Mouse (Mus musculus): Measurements from ENCODE around the gene H2-M10.3. TPM values are rescaled to one million over a fixed set of nuclear protein-coding genes. Genes with fewer than 3 reads are reported as not detected.
"Not testable (repeated sequence)": the region's sequence is repeated elsewhere in the genome, so short reads cannot be mapped to it uniquely, and the experiment has no call there.

H2-M10.3 gene
- total RNA-seq (2021) = not detected
- long read RNA-seq, experiment 1 = 0 reads
- long read RNA-seq, experiment 2 = 0 reads

DNA sequence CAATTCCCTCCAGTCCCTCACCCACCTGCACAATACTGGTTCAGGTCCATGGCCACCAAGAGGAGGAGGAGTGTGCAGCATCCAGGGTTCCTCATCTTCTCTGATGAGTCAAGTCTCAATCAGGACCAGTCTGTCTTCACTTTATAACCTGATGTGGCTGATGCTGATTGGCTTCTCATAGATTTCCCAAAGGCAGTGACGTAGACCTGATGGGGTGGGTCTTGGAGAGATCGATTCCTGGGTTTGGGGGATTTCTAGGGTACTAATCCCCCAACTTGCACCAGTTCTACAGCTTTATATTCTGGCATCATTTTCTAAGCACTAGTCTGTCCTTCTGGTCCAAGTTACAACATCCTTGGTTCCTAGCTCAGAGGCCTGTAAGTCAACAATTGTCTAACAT, at the start of gene H2-M10.3:
TSS of gene H2-M10.3 (minus strand) at position 101 of the 400 bp plus-strand sequence.
- not testable (repeated sequence) for DNase-seq

DNA sequence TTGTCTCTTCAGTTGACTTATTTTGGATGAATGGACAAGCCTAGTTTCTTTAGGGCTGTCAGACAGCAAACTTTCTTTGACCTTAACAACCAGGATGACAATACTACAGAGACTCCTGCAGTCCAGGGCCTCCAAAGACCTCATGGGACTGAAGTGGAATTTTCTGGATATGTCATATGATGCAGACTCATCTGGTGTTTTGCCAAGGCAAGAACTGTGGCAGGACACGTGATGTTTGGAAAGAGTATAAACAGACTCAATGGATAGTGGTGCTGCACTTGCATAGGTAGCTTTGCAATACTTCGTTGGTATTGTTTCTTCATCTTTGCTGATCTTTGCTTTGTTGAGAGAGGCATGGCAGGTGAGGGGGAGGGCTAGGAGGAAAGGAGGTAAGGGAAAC, 49.2 kb upstream of the H2-M10.3 start:
- no peak for DNase-seq

DNA sequence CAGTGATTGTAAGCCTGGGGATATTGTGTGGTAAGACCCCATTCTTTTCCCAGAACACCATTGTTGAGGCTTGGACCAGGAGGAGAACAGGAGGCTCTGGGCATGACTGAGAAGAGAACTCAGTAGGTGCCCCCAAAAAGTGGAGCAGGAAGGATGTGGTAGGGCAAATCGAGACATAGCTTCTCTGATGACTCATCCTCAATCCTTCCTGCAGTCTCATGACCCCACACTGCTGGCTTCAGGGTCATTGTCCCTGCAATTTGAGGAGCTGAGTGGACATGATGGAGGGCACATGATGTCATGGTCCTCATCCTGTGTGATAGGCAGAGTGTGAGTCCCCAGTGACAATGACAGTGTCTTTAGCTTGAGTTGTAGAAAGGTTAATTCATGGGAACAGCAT, 47.2 kb upstream of the H2-M10.3 start:
- DNase-seq = no peak

DNA sequence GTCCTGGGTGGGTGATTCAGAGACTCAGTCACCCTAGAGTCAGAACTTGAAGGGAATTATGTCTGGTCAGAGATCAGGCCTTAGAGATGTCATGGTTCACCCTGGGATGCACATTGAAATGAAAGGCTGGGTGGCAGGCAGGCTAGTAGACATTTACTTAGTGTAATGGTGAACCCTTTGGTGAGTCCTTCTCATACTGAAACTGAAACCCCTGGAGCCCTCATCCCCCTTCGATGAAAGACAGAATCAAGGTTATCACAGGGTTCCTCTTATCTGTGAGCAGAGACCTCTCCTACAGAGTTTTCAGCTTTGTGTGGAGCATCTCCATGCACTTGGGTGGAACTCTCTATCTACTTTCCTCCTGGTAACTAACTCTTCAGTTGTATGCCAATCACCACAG, 46.1 kb upstream of the H2-M10.3 start:
- DNase-seq = no peak

DNA sequence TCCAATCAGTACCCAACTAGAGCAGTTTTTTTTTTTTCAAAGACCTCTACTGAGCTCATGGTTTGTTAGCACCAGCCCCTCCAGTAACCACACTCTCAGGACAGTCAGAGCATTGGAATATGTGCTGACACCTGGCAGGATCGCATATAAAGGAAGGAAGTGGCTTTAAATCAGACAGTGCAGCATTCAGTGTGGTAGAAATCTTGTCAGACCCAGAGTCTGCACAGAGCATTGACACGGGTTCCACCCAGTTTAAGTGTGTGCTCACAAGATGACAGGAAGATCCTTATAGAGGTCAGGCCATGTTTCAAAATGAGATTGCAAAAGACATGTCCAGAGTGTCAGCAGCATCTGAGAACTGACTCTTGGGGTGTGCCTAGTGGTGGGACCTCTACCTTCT, 21.7 kb upstream of the H2-M10.3 start:
- DNase-seq = no peak

DNA sequence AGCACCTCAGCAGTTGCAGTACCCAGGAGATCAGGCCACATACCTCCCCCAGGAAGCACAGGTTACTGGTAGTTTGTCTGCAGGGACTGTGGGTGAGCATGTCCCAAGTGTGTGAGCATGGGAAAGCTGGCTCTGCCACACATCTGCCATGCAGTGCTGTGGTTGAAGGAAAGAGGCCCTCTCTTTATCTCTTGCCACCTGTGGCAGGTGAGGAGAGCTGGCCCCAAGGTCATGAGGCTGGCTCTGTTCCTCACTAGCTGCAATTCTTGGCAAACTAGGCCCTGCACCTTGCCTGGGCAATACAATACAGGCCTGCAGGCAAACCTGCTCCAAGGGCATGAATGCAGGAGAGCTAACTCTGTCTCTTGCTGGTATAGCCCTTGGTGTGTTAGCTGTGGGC, 5.8 kb downstream of the H2-M10.3 start:
- DNase-seq = not testable (repeated sequence)

DNA sequence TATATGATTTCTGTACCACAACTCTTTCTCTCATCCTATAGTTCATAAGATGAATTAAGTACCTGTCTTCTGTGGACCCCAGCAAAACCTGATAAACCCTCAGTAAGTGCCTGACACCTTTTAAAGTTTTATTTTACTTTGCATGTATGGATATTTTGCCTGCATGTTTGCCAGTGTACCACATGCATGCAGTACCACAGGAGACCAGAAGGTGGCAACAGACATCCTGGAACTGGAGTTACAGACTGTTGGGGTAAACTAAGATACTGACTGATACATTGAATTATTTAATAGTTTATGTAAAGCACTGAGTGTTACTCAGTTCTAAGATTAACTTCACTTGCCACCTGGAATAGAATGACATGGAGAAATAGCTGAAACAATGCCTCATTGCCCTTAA, 10.7 kb downstream of the H2-M10.3 start:
- DNase-seq = not testable (repeated sequence)

DNA sequence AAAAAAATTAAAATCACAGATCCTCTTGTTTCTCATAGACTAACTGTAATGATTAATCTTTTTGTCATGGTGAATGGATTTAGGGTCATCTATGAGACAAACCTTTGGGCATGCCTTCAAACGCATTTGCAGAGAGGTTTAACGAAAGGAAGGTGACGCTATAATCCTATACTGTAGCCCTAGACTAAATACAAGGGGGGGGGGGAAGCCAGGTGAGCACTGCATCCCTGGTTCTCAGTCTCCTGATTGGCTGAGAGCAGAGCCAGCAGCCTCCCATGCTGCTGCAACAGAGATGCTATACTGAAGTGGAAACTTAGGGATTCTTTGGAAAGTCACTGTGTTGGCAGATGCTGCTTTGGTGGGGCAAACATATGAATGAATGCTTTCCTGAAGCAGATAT, 12.5 kb downstream of the H2-M10.3 start:
- DNase-seq = no peak

DNA sequence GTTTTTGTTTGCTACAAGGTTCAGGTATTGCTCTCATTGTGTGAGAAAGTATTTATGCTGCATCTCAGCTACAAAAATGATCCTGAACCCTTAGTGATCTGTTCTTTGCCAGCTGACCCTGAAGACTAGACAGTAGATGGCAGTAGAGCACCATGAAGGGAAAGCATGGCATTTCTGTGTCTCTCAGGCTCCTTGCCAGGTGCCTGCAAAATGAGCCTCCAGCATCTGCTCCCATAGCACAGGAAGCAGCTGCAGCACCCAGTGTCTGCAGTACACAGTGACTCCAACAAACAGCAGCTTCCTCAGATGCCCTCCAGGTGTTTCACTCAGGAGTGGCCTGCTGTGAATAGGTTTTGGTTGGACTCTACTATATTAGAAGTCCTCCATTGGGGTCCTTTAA, 12.9 kb downstream of the H2-M10.3 start:
- DNase-seq = peak; percentile 45

DNA sequence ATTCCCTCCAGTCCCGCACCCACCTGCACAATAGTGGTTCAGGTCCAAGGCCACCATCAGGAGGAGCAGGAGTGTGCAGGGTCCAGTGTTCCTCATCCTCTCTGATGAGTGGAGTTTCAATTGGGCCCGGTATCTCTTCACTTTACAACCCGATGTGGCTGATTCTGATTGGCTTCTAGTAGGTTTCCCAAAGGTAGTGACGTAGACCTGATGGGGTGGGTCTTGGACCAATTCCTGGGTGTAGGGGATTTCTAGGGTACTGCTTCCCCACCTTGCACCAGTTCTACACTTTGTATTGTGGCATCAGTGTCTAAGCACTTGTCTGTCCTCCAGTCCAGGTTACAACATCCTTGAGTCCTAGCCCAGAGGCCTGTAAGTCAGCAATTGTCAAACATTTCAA, 42.2 kb downstream of the H2-M10.3 start, which contains the start of gene H2-M10.1:
TSS of gene H2-M10.1 (minus strand) at position 101 of the 400 bp plus-strand sequence.
- no peak for DNase-seq

DNA sequence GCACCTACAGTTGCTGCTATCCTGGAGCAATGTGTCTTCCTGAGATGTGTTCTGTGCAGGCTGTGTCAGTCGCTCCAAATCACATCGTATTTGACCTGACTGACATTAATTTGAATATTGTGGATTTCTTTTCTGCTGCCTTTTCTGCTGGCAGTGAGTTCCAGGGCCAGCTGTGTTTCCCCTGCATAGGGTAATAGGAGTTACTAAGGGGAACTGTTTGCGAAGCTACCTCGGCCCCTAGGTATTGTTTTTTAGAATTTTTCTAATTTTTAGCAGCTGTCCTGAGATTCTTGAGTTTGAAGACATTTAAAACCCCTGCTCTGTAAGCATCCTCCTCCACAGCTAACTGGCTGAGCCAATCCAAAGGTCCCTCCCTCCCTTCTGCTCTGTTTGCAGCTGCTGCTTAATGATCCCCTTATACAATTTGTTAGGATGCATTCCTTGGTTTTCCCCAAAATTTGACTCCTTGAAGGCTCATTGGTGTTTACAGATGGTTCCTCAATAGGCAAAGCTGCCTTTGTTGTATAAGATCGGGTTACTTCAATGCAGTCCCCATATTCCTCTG, 52.4 kb downstream of the H2-M10.3 start:
- DNase-seq = no peak

DNA sequence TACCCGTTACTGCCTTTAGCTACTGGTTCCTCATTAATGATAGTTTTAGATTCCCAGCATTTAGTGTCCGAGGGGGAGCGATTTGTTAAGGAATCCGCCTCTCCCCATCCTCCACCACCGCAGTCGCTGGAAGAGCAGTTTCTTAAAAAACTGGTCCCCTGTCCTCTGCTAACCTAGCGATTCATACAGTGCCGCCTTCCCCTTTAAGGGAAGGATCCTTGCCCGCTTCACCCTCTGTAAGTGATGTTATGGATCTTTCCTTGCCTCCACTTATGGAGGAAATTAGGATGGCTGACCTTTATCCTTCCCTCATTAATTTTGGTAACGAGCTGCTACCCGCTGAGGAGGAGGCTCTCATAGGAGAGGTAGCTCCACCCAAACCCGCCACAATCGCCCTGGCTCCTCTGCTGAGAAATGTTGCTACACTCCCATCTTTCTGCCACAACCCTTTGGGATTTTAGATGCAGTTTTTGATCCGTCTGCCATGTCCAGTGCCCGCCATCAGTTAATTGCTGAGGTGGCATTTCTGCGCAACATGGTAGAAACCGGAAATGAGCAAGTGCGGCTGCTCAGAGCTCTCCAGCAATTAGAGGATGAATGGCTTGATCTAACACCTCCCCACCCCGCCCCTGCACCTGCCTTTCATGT, 53.1 kb downstream of the H2-M10.3 start:
- DNase-seq = no peak

Other genes with a start within 250 kb of the H2-M10.3 start
- not detected for gene Gm19684, start 246.7 kb downstream of the H2-M10.3 start, total RNA-seq (2021)
- not detected for gene Gm7030, start 239.0 kb downstream of the H2-M10.3 start, total RNA-seq (2021)
- not detected for gene Gm8909, start 199.9 kb downstream of the H2-M10.3 start, total RNA-seq (2021)
- gene H2-T3, start 178.1 kb downstream of the H2-M10.3 start, total RNA-seq (2021) = not detected
- 10 to 100 TPM; 30.3 to 35.9 TPM for gene Rpp21, start 110.3 kb downstream of the H2-M10.3 start, total RNA-seq (2021)
- 1 to 10 TPM; 5.0 to 5.6 TPM for gene Trim39, start 96.2 kb downstream of the H2-M10.3 start, total RNA-seq (2021)
- not detected for gene H2-M10.2, start 81.9 kb downstream of the H2-M10.3 start, total RNA-seq (2021)
- not detected for gene H2-M10.1, start 42.3 kb downstream of the H2-M10.3 start, total RNA-seq (2021)
- not detected for gene H2-M10.4, start 93.9 kb upstream of the H2-M10.3 start, total RNA-seq (2021)
- not detected for gene H2-M11, start 178.7 kb upstream of the H2-M10.3 start, total RNA-seq (2021)

Data from gastrocnemius, postnatal 25 days (tissue).